Mouse (Mus musculus): Measurements from ENCODE around the gene Nbeal1.

The Nbeal1 gene

DNA sequence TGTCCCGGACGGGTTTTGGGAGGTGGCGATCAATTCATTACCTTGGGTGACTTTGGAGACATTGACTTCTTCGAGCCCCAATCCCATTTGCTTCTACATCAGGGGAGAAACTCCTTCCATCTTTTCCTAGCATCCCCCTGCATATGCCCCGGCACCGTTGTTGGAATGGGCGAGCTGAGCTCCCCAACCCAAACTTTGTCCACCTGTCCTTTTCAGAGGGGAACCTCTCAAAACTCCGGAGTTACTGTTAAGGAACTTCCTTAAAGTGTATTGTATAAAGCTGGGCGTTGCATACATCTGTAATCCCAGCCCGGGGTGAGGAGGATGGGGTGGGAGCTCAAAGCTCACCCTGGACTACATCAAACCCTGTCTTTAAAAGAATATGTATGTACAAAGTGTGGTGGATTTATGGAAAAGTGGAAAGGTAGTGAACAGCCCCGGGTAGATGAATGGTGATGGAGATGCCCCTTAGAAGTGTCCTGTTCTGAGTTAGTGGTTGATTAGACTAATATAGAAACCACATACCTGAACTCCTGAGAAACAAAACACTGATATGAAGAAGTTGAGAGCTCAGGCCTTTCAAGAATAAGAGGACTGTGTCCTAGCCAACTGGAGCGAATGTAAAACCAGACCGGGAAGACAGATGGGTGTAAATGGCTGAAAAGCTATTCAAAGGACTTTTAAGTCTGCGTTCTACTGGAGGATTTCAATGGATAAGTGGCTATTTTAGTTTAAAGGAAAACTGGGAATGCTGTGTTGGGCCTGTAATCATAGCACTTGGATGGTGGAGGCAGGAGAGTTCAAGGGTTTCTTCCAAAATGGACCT, 163.4 kb downstream of the Nbeal1 start:
- ATAC-seq (ENCODE audit: low TSS enrichment): peak; percentile 15; the same call in 1 of the 2 replicates

DNA sequence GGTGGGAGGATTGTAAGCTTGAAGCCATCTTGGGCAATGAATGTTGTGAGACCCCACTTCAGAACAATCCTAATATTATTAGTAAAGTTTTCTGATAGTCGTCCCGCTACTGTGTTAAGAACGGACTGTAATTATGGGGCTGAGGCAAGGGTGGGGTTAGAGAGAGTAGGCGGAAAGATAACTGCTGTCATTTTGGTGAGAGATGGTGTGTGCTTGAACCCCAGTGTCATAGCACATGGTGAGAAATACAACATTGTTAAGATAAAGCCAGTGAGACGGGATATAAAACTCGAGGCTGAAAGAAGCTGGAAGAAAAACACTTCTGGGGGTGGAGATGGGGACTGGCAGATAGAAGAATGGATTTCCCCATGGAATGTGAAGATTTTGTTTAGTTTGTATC, 164.3 kb downstream of the Nbeal1 start:
- no peak for ATAC-seq (ENCODE audit: low TSS enrichment)

DNA sequence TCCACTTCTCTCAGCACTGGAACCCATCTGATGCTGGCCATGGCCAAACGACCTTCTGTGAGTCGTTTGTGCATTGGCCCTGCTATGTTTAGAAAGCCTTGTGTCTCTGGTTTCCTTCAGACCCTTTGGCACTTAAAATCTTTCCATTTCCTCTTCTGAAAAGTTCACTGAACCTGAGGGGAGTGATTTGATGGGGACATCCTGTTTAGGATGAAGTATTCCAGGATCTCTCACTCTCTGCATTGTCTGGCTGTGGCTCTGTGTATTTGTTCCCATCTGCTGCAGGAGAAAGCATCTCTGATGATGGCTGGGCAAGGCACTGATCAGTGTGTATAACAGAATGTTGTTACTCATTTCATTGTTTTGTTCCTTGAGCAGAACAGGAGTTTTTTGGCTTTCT, 165.3 kb downstream of the Nbeal1 start:
- ATAC-seq (ENCODE audit: low TSS enrichment): no peak

DNA sequence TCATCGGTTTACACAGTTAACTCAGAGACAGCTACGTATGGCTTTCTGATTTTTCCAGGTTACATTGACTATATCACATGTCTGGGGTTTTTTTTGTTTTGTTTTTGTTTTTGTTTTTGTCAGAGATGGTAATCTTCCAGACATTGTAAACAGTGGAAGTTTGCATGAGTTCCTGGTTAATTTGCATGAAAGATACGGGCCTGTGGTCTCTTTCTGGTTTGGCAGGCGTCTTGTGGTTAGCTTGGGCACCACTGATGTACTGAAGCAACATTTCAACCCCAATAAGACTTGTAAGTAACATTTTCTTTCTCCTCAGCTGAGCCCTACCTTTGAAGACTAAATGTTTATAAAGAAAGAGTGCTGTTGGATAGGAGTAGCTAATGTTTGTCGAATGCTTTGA, 172.4 kb downstream of the Nbeal1 start:
- no peak for ATAC-seq (ENCODE audit: low TSS enrichment)

DNA sequence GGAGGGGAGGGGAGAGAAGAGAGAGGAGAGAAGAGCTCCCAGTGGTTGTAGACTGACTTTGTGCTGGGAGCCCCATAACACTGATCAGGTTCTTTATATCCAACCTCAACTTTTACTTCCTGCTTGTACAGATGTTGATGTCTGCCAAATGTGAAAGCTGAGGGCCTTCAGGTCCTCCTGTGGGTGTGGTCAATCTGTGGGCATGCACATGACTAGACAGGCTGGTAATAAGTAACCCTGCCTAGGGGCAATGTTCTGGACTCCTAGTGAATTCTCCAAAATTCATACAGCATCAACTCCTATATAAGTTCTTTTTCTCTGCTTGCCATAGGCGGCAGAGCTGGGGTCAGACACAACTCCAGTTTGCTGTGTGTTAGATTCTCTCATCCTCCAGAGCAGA, 181.2 kb downstream of the Nbeal1 start:
- no peak for ATAC-seq (ENCODE audit: low TSS enrichment)

DNA sequence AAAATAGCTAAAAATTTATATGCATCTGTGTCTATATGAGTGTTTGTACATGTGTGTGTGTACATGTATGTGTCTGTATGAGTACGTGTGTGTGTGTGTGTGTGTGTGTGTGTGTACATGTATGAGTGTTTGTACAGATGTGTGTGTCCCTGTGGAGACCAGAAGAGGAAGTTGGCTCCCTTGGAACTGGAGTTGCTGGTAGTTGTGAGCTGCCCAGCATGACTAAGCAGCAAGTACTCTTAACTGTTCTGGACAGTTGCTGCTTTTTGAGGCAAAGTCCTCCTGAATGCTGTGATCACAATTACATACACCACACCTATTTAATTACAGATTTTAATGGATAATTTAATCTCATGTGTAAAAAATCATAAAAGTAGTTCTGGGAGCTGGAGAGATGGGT, 196.2 kb downstream of the Nbeal1 start:
- ATAC-seq (ENCODE audit: low TSS enrichment): no peak

DNA sequence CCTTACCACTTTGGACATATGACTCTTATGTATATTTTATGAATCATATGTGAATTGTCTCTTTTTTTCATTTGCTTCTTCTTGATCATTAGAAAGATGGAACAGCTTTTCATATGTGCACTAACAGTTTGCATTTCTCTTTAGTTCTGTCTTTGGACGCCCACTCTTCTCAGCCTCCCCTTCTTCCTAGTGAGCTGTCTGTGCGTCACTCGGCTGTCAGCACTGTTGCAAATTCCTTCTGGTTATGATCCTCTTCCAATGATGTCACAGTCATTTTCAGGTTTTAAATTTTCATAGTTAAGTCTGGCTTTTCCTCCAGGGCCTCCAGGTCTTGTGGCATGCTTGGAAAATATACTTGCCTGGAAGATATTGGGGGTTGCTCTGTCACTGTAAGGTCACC, 201.5 kb downstream of the Nbeal1 start:
- ATAC-seq (ENCODE audit: low TSS enrichment): peak; percentile 78
